10 mouse cellular contexts compared by ENCODE assay signal in genomic region chr7:73523608-73524259, GRCm38 (mm10). TPM values are rescaled to one million over a fixed set of nuclear protein-coding genes. Genes with fewer than 3 reads are reported as not detected.
DNase-seq lines count a peak whose midpoint lies in the region; ATAC-seq and TF ChIP-seq lines count a peak whose summit lies in the region.
"Had no signal": no experiment of that assay in that cellular context is flagged by ENCODE, and none has a peak within 500 bp of the region (broad histone marks: within the 10 kb centered on the region; RNA-seq: fewer than 3 reads in every experiment).

No protein-coding gene starts in this region.

- no peak for TF ChIP-seq CTCF in spleen, adult 2 months (IDR thresholded peaks at IDR 0.05; ENCODE audit: extremely low read depth, insufficient read depth, insufficient read length, insufficient replicate concordance)

- no peak overlapping the region for H3K9ac ChIP-seq in forebrain, embryonic 15.5 days (replicated peaks)
- H3K9ac ChIP-seq in forebrain, embryonic 11.5 days (ENCODE audit: low read length), result no peak overlapping the region
- no peak overlapping the region for H3K9ac ChIP-seq in kidney, embryonic 14.5 days (ENCODE audit: low read depth, low read length)
- no peak overlapping the region for H3K9ac ChIP-seq in stomach, embryonic 16.5 days (ENCODE audit: low read length)
- H3K9ac ChIP-seq: limb, embryonic 15.5 days; midbrain, embryonic 12.5 days had no signal

- no peak for ATAC-seq in forebrain, embryonic 15.5 days (replicated peaks)
- ATAC-seq in forebrain, embryonic 11.5 days (replicated peaks; ENCODE audit: low FRiP score), result no peak
- no peak for ATAC-seq in kidney, embryonic 14.5 days (ENCODE audit: low FRiP score, low TSS enrichment)
- ATAC-seq in stomach, embryonic 16.5 days (ENCODE audit: insufficient read depth, low FRiP score), result no peak

- peaks cover 9% of the 10 kb centered on the region for H3K36me3 ChIP-seq in forebrain, embryonic 15.5 days
- H3K36me3 ChIP-seq in forebrain, embryonic 11.5 days (ENCODE audit: control insufficient read depth, insufficient read depth, low read length), result no peaks in the 10 kb centered on the region
- peaks cover 25% of the 10 kb centered on the region for H3K36me3 ChIP-seq in kidney, embryonic 14.5 days (ENCODE audit: control insufficient read depth, insufficient read depth, low read length)
- peaks cover 13% of the 10 kb centered on the region for H3K36me3 ChIP-seq in spleen, adult 2 months (ENCODE audit: control insufficient read depth, insufficient read depth, low read length)
- H3K36me3 ChIP-seq in stomach, embryonic 16.5 days (ENCODE audit: control insufficient read depth, insufficient read depth, low read length), result peaks cover 8% of the 10 kb centered on the region; the same call in 1 of the 2 replicates

- no peak for TF ChIP-seq POLR2A in spleen, adult 2 months (IDR thresholded peaks at IDR 0.05; ENCODE audit: low read depth, low read length)

- 62% methylated on average over 1 of the region's 1 CpGs for WGBS in forebrain, embryonic 15.5 days
- WGBS in forebrain, embryonic 11.5 days, result 84% methylated on average over 1 of the region's 1 CpGs
- 81% methylated on average over 1 of the region's 1 CpGs for WGBS in kidney, embryonic 14.5 days
- WGBS in spleen, adult 2 months, result 74% methylated on average over 1 of the region's 1 CpGs
- WGBS in stomach, embryonic 16.5 days, result 68% methylated on average over 1 of the region's 1 CpGs

- no peaks in the 10 kb centered on the region for H3K27me3 ChIP-seq in forebrain, embryonic 15.5 days
- H3K27me3 ChIP-seq in forebrain, embryonic 11.5 days (ENCODE audit: control insufficient read depth, insufficient read depth, low read length), result no peaks in the 10 kb centered on the region
- H3K27me3 ChIP-seq in kidney, embryonic 14.5 days (ENCODE audit: control insufficient read depth, insufficient read depth, low read length), result no peaks in the 10 kb centered on the region
- H3K27me3 ChIP-seq in spleen, adult 2 months (ENCODE audit: control insufficient read depth, insufficient read depth, low read length), result no peaks in the 10 kb centered on the region
- no peaks in the 10 kb centered on the region for H3K27me3 ChIP-seq in stomach, embryonic 16.5 days (ENCODE audit: control insufficient read depth, insufficient read depth, low read length)
- H3K27me3 ChIP-seq: limb, embryonic 15.5 days; midbrain, embryonic 12.5 days had no signal

- H3K4me3 ChIP-seq in forebrain, embryonic 15.5 days, result no peak overlapping the region
- no peak overlapping the region for H3K4me3 ChIP-seq in forebrain, embryonic 11.5 days (ENCODE audit: low read depth, low read length)
- no peak overlapping the region for H3K4me3 ChIP-seq in kidney, embryonic 14.5 days (ENCODE audit: low read length)
- H3K4me3 ChIP-seq in spleen, adult 2 months (ENCODE audit: extremely low read depth, insufficient read depth, insufficient read length), result no peak overlapping the region
- H3K4me3 ChIP-seq in stomach, embryonic 16.5 days (replicated peaks; ENCODE audit: low read length), result no peak overlapping the region
- H3K4me3 ChIP-seq: limb, embryonic 15.5 days; midbrain, embryonic 12.5 days had no signal

- H3K4me1 ChIP-seq in forebrain, embryonic 15.5 days, result peaks cover 18% of the 10 kb centered on the region
- H3K4me1 ChIP-seq in forebrain, embryonic 11.5 days (replicated peaks; ENCODE audit: control insufficient read depth, insufficient read depth, low read length), result no peaks in the 10 kb centered on the region; the same call in 1 of the 2 replicates
- peaks cover 9% of the 10 kb centered on the region for H3K4me1 ChIP-seq in kidney, embryonic 14.5 days (ENCODE audit: control insufficient read depth, insufficient read depth, low read length)
- peaks cover 3% of the 10 kb centered on the region; the same call in 1 of the 2 replicates for H3K4me1 ChIP-seq in spleen, adult 2 months (ENCODE audit: control insufficient read depth, insufficient read depth, insufficient read length)
- peaks cover 20% of the 10 kb centered on the region for H3K4me1 ChIP-seq in stomach, embryonic 16.5 days (ENCODE audit: control insufficient read depth, insufficient read depth, low read length)

- no peaks in the 10 kb centered on the region for H3K9me3 ChIP-seq in forebrain, embryonic 15.5 days
- no peaks in the 10 kb centered on the region for H3K9me3 ChIP-seq in forebrain, embryonic 11.5 days (ENCODE audit: control insufficient read depth, low read length)
- no peaks in the 10 kb centered on the region for H3K9me3 ChIP-seq in kidney, embryonic 14.5 days (ENCODE audit: control insufficient read depth, low read length)
- H3K9me3 ChIP-seq in stomach, embryonic 16.5 days (replicated peaks; ENCODE audit: control insufficient read depth, low read length), result no peaks in the 10 kb centered on the region
- H3K9me3 ChIP-seq: limb, embryonic 15.5 days; midbrain, embryonic 12.5 days had no signal

- no peak for DNase-seq in forebrain, embryonic 11.5 days (ENCODE audit: low spot score)
- DNase-seq in kidney, adult 9 months, result no peak
- no peak for DNase-seq in spleen, adult 2 months (ENCODE audit: low read depth in 1 of 2, low spot score in 2 of 2)
- DNase-seq in spleen, postnatal 10 days (ENCODE audit: low spot score in 2 of 2), result no peak
- no peak for DNase-seq in spleen, postnatal 4 days (ENCODE audit: low spot score in 2 of 2)

- H3K4me2 ChIP-seq in forebrain, embryonic 15.5 days (replicated peaks), result no peak overlapping the region
- H3K4me2 ChIP-seq in forebrain, embryonic 11.5 days (ENCODE audit: low read depth, low read length, severe bottlenecking), result no peak overlapping the region
- no peak overlapping the region for H3K4me2 ChIP-seq in kidney, embryonic 14.5 days (replicated peaks; ENCODE audit: low read depth, low read length)
- no peak overlapping the region for H3K4me2 ChIP-seq in stomach, embryonic 16.5 days (ENCODE audit: low read depth, low read length)
- H3K4me2 ChIP-seq: limb, embryonic 15.5 days; midbrain, embryonic 12.5 days had no signal

- H3K27ac ChIP-seq in forebrain, embryonic 15.5 days (replicated peaks), result peak overlapping the region; percentile 71
- H3K27ac ChIP-seq in forebrain, embryonic 11.5 days (ENCODE audit: low read depth, low read length), result no peak overlapping the region
- peak overlapping the region; percentile 18; the same call in 1 of the 2 replicates for H3K27ac ChIP-seq in kidney, embryonic 14.5 days (ENCODE audit: low read depth, low read length)
- H3K27ac ChIP-seq in spleen, adult 2 months (ENCODE audit: insufficient read depth, low read length), result peak overlapping the region; percentile 16; the same call in 1 of the 2 replicates
- H3K27ac ChIP-seq in stomach, embryonic 16.5 days (ENCODE audit: low read length), result peak overlapping the region; percentile 67

RNA-seq across cellular contexts. Expression of gene Chd2, which starts 17.9 kb away (rescaled TPM):
- 58.0 and 67.1 TPM in 2 replicates for polyA plus RNA-seq in forebrain, embryonic 15.5 days (2015; fragmentation: Nextera tagmentation; extraction: Ambion mirVana)
- 61.0 and 66.1 TPM in 2 replicates for polyA plus RNA-seq in forebrain, embryonic 11.5 days (2014; fragmentation: Nextera tagmentation; extraction: Ambion mirVana)
- 43.7 and 70.9 TPM in 2 replicates for polyA plus RNA-seq in kidney, embryonic 14.5 days (2014; fragmentation: Nextera tagmentation; extraction: Ambion mirVana)
- polyA plus RNA-seq in spleen, adult 2 months (2012; rRNA removed), result 48.6 and 52.5 TPM in 2 replicates
- 35.8 and 44.5 TPM in 2 replicates for polyA plus RNA-seq in stomach, embryonic 16.5 days (2015; fragmentation: Nextera tagmentation; extraction: Ambion mirVana)
